Mouse (Mus musculus): Measurements from ENCODE around the gene Chac1. TPM values are rescaled to one million over a fixed set of nuclear protein-coding genes. Genes with fewer than 3 reads are reported as not detected.
A peak's percentile ranks its signal among the peaks of the same experiment; 100 is the strongest.

The Chac1 gene
- polyA plus RNA-seq, 1 experiment from 2014 or later, result 6.1 TPM

GRCm38 (mm10) chr2:119330795-119331194 lies 20.2 kb upstream of the Chac1 start:
- Histone ChIP-seq H3K27ac (no peak overlapping the region), H3K36me3 (no peaks in the 10 kb centered on the region), H3K4me3 (no peak overlapping the region), H3K4me1 (replicated peaks) (peaks cover 32% of the 10 kb centered on the region), H3K4me2 (no peak overlapping the region), H3K9ac (no peak overlapping the region), H3K9me3 (no peaks in the 10 kb centered on the region), H3K27me3 (peaks cover 86% of the 10 kb centered on the region)
- no peak for ATAC-seq (ENCODE audit: low FRiP score)
- 94% methylated on average over 8 of the region's 8 CpGs for WGBS

- Histone ChIP-seq H3K9me3 (no peaks in the 10 kb centered on the region), H3K36me3 (no peaks in the 10 kb centered on the region), H3K27me3 (peaks cover 83% of the 10 kb centered on the region), H3K4me2 (no peak overlapping the region), H3K9ac (no peak overlapping the region), H3K27ac (no peak overlapping the region), H3K4me3 (no peak overlapping the region), H3K4me1 (replicated peaks) (peaks cover 19% of the 10 kb centered on the region)
- WGBS, result 74% methylated on average over 24 of the region's 24 CpGs
- ATAC-seq (ENCODE audit: low FRiP score), result no peak
These were observed 18.8 kb upstream of the Chac1 start for GRCm38 (mm10) chr2:119332177-119332661.

GRCm38 (mm10) chr2:119334135-119334534 lies 16.9 kb upstream of the Chac1 start:
- H3K27ac ChIP-seq, result no peak overlapping the region
- H3K4me1 ChIP-seq (replicated peaks), result peaks cover 14% of the 10 kb centered on the region
- H3K4me3 ChIP-seq, result no peak overlapping the region
- 0 out of 2 replicates have a peak overlapping the region, but pooled peaks have one; percentile 2 for H3K9ac ChIP-seq
- no peaks in the 10 kb centered on the region for H3K9me3 ChIP-seq
- H3K36me3 ChIP-seq, result no peaks in the 10 kb centered on the region
- WGBS, result 86% methylated on average over 1 of the region's 1 CpGs
- peaks cover 64% of the 10 kb centered on the region for H3K27me3 ChIP-seq
- H3K4me2 ChIP-seq, result no peak overlapping the region
- ATAC-seq (ENCODE audit: low FRiP score), result no peak

- H3K36me3 ChIP-seq, result no peaks in the 10 kb centered on the region
These were observed 16.0 kb upstream of the Chac1 start for GRCm38 (mm10) chr2:119334964-119335525.

DNA sequence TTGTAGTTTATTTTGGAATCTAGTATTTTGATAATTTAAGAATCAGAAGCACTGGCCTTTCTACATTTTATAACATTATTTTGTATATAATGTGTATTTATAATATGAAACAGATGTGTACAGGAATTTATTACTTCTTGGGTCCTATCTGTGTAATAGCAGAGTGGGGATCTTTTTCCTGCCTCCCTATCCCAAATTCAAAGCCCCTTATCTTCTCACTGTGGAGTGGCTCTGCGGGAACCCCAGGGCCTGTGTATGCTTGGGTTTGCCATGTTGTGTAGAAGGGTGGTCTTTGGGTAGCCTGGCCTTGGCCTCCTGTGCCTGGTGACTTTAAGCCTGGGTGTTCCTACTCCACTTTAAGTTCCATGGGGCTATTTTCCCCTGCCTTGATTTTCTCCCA lies 15.5 kb upstream of the Chac1 start:
- no peak overlapping the region for H3K27ac ChIP-seq
- peaks cover 50% of the 10 kb centered on the region for H3K27me3 ChIP-seq
- no peak for ATAC-seq (ENCODE audit: low FRiP score)
- H3K9me3 ChIP-seq, result no peaks in the 10 kb centered on the region
- H3K4me1 ChIP-seq (replicated peaks), result peaks cover 10% of the 10 kb centered on the region
- H3K36me3 ChIP-seq, result no peaks in the 10 kb centered on the region
- 85% methylated on average over 1 of the region's 1 CpGs for WGBS
- H3K4me2 ChIP-seq, result no peak overlapping the region
- no peak overlapping the region for H3K9ac ChIP-seq
- H3K4me3 ChIP-seq, result no peak overlapping the region

More at GRCm38 (mm10) chr2:119334964-119335525, 16.0 kb upstream of the Chac1 start:
- Histone ChIP-seq H3K4me2 (no peak overlapping the region), H3K4me1 (replicated peaks) (peaks cover 10% of the 10 kb centered on the region), H3K4me3 (no peak overlapping the region), H3K9me3 (no peaks in the 10 kb centered on the region), H3K9ac (no peak overlapping the region), H3K27me3 (peaks cover 55% of the 10 kb centered on the region), H3K27ac (no peak overlapping the region)
- no peak for ATAC-seq (ENCODE audit: low FRiP score)
- WGBS, result 73% methylated on average over 7 of the region's 7 CpGs

DNA sequence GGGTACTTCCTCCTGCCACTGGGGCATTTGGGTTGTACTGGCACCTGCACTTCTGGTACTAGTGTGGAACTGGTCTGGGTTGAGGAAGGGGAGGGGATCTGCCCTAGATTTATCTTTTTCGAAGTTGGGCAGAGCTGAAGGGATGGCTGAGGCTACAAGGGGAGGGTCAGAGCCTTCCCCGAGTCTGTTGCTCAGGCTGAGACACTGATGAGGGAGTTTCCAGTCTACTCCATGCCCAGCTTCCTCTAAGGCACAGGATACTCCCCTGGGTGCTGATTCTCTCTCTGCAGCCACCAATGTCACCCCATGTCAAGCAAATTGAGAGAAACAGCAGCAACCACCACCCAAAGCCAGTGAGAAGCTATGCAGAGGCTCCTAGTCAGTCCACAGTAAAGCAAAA lies 15.0 kb upstream of the Chac1 start:
- Histone ChIP-seq H3K36me3 (no peaks in the 10 kb centered on the region), H3K27ac (no peak overlapping the region), H3K9me3 (no peaks in the 10 kb centered on the region), H3K27me3 (peaks cover 45% of the 10 kb centered on the region), H3K4me3 (no peak overlapping the region), H3K9ac (no peak overlapping the region), H3K4me1 (replicated peaks) (peaks cover 10% of the 10 kb centered on the region), H3K4me2 (no peak overlapping the region)
- no peak for ATAC-seq (ENCODE audit: low FRiP score)
- 65% methylated on average over 2 of the region's 2 CpGs for WGBS

DNA sequence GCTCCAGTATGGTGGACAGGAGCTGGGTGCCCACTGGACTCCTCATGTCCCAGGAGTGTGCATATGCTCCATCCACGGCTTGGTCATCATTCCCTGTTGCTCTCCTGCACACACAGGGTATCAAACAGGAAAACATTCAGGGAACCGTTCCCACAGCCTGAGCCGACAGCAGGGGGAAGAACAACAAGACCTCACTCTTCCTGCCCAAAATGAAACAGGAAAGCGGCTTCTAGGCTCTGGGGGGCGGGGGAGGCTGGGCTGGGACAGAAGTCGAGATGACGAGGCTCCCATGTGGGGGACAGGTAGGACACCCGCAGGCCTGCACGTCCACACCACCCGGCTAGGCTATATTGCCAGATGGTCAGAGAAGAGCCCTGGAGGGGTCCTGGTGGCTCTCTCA lies 14.6 kb upstream of the Chac1 start:
- no peak overlapping the region for H3K4me2 ChIP-seq
- no peak overlapping the region for H3K4me3 ChIP-seq
- no peaks in the 10 kb centered on the region for H3K9me3 ChIP-seq
- 69% methylated on average over 10 of the region's 10 CpGs for WGBS
- ATAC-seq (ENCODE audit: low FRiP score), result no peak
- H3K9ac ChIP-seq, result no peak overlapping the region
- H3K36me3 ChIP-seq, result no peaks in the 10 kb centered on the region
- H3K4me1 ChIP-seq (replicated peaks), result peaks cover 10% of the 10 kb centered on the region
- no peak overlapping the region for H3K27ac ChIP-seq
- H3K27me3 ChIP-seq, result peaks cover 40% of the 10 kb centered on the region

- H3K4me1 ChIP-seq (replicated peaks), result peaks cover 10% of the 10 kb centered on the region
- H3K4me3 ChIP-seq, result peak overlapping the region; percentile 56
- H3K27ac ChIP-seq, result peak overlapping the region; percentile 75
- peak overlapping the region; percentile 82 for H3K4me2 ChIP-seq
- peak overlapping the region; percentile 82 for H3K9ac ChIP-seq
- peaks cover 29% of the 10 kb centered on the region for H3K27me3 ChIP-seq
- H3K9me3 ChIP-seq, result no peaks in the 10 kb centered on the region
- WGBS, result 7% methylated on average over 59 of the region's 60 CpGs
- peak; percentile 77 for ATAC-seq (ENCODE audit: low FRiP score)
- H3K36me3 ChIP-seq, result no peaks in the 10 kb centered on the region
These were observed 13.4 kb upstream of the Chac1 start for GRCm38 (mm10) chr2:119337425-119338265.

DNA sequence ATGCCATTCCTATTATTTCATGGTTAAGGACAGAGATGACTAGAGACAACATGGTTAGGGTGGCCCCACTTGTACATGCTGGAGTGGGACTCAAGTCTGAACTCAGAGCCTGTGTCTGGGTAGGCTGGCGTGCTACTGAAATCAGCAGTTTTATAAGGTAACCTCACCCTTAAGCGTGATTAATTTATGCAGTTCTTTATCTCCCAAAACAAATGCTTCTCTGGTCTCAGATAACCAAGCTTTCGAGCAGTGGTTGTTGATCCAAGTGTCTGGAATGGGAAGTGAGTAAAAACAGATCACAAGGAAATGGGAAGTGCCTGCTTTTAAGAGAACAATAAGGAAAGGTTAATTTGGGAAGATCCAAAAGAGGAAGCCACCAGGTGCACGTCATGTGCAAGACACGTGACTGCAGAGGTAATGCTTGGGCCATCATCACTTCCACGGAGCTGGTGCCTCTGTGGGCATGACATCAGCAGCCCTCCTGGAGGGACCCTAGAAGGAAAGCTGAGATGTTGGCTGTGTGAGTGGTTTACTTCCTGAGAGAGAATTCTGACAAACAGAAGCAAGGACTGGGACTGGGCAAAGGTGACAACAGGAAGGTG lies 6.4 kb upstream of the Chac1 start:
- no peak overlapping the region for H3K4me3 ChIP-seq
- no peak for ATAC-seq (ENCODE audit: low FRiP score)
- 61% methylated on average over 6 of the region's 6 CpGs for WGBS

DNA sequence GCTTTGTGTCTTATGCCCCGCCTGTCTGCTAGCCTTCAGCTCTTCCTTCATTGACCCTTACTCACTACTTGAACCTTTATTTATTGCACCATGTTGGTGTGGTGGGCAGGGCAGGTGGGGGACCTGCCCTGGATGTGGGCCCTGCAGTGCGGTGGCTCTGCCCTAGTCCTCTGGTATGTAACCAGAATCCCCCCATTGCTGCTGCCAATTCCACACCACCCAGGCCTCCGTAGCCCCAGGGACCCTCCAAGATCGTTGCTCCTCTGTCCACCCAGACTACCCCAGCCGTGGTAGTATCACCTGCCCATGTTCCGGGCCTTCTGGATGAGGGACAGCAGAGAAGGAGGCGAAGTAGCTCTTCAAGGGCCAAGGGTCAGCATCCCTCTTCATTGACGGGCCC lies 2.7 kb downstream of the Chac1 start:
- Histone ChIP-seq H3K9me3 (no peaks in the 10 kb centered on the region), H3K27me3 (peaks cover 48% of the 10 kb centered on the region), H3K27ac (no peak overlapping the region), H3K36me3 (peaks cover 13% of the 10 kb centered on the region), H3K9ac (no peak overlapping the region), H3K4me1 (replicated peaks) (peaks cover 8% of the 10 kb centered on the region), H3K4me3 (no peak overlapping the region), H3K4me2 (no peak overlapping the region)
- ATAC-seq (ENCODE audit: low FRiP score), result no peak
- WGBS, result 89% methylated on average over 8 of the region's 8 CpGs

More for the DNA sequence above, 6.4 kb upstream of the Chac1 start:
- H3K4me2 ChIP-seq, result no peak overlapping the region
- no peaks in the 10 kb centered on the region for H3K9me3 ChIP-seq
- no peak overlapping the region for H3K9ac ChIP-seq
- H3K4me1 ChIP-seq (replicated peaks), result no peaks in the 10 kb centered on the region
- H3K27me3 ChIP-seq, result peaks cover 16% of the 10 kb centered on the region; the same call in 1 of the 2 replicates
- no peak overlapping the region for H3K27ac ChIP-seq
- H3K36me3 ChIP-seq, result no peaks in the 10 kb centered on the region

- Histone ChIP-seq H3K9ac (no peak overlapping the region), H3K36me3 (peaks cover 13% of the 10 kb centered on the region), H3K4me2 (no peak overlapping the region), H3K4me1 (replicated peaks) (peaks cover 8% of the 10 kb centered on the region), H3K27me3 (peaks cover 37% of the 10 kb centered on the region), H3K27ac (no peak overlapping the region), H3K4me3 (no peak overlapping the region), H3K9me3 (no peaks in the 10 kb centered on the region)
- no peak for ATAC-seq (ENCODE audit: low FRiP score)
- 87% methylated on average over 3 of the region's 3 CpGs for WGBS
These were observed 4.1 kb downstream of the Chac1 start for GRCm38 (mm10) chr2:119355089-119355488.

GRCm38 (mm10) chr2:119355651-119356050 lies 4.6 kb downstream of the Chac1 start:
- H3K4me2 ChIP-seq, result no peak overlapping the region
- WGBS, result 35% methylated on average over 7 of the region's 7 CpGs
- peaks cover 14% of the 10 kb centered on the region for H3K36me3 ChIP-seq
- no peak overlapping the region for H3K9ac ChIP-seq
- ATAC-seq (ENCODE audit: low FRiP score), result no peak
- H3K4me1 ChIP-seq (replicated peaks), result peaks cover 4% of the 10 kb centered on the region
- H3K27ac ChIP-seq, result no peak overlapping the region
- peaks cover under 1% of the 10 kb centered on the region; the same call in 1 of the 2 replicates for H3K9me3 ChIP-seq
- peaks cover 32% of the 10 kb centered on the region for H3K27me3 ChIP-seq
- H3K4me3 ChIP-seq, result no peak overlapping the region
